Mouse (Mus musculus): ENCODE results near the gene Sppl2b.
A peak's percentile ranks its signal among the peaks of the same experiment; 100 is the strongest.
"Not testable (repeated sequence)": the region's sequence is repeated elsewhere in the genome, so short reads cannot be mapped to it uniquely, and the experiment has no call there.

Gene Sppl2b

GRCm38 (mm10) chr10:80823847-80824643 lies 31.0 kb upstream of the Sppl2b start:
- no peak for DNase-seq (ENCODE audit: low spot score in 2 of 2)

- DNase-seq (ENCODE audit: low spot score in 2 of 2), result no peak
Measured at GRCm38 (mm10) chr10:80824827-80825226, 30.2 kb upstream of the Sppl2b start.

GRCm38 (mm10) chr10:80826151-80827062 lies 28.7 kb upstream of the Sppl2b start, which contains the start of gene Oaz1:
Oaz1 (plus strand) TSS chr10:80826656.
- peak; percentile 100 for DNase-seq (ENCODE audit: low spot score in 2 of 2)

GRCm38 (mm10) chr10:80827063-80827869 lies 27.8 kb upstream of the Sppl2b start:
- no peak for DNase-seq (ENCODE audit: low spot score in 2 of 2)

DNA sequence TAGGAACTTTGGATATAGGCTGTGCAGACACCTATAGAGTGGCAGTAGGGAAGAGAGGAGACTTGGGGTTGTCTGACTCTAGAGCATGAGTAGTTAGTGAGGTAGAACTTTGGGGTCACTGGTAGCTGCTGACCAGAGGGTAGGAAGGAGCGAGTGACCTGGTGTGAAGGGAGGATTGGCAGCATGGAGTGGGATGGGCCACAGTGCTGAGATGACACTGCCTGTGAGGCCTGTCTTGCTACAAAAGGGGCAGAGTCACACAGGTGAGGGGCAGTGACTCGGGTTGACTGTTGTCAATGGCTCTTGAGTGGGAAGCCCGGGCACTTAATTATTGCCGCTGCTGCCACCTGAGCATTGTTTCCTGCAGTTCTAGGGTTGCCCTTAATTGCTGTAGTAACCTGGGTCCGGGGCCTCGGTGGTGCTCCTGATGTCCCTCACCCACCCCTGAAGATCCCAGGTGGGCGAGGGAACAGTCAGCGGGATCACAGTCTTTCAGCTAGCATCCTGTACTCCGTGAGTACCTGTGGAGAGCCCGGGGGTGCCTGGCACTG lies 27.1 kb upstream of the Sppl2b start:
- DNase-seq (ENCODE audit: low spot score in 2 of 2), result no peak

GRCm38 (mm10) chr10:80828587-80828986 lies 26.5 kb upstream of the Sppl2b start:
- DNase-seq (ENCODE audit: low spot score in 2 of 2), result not testable (repeated sequence)

DNA sequence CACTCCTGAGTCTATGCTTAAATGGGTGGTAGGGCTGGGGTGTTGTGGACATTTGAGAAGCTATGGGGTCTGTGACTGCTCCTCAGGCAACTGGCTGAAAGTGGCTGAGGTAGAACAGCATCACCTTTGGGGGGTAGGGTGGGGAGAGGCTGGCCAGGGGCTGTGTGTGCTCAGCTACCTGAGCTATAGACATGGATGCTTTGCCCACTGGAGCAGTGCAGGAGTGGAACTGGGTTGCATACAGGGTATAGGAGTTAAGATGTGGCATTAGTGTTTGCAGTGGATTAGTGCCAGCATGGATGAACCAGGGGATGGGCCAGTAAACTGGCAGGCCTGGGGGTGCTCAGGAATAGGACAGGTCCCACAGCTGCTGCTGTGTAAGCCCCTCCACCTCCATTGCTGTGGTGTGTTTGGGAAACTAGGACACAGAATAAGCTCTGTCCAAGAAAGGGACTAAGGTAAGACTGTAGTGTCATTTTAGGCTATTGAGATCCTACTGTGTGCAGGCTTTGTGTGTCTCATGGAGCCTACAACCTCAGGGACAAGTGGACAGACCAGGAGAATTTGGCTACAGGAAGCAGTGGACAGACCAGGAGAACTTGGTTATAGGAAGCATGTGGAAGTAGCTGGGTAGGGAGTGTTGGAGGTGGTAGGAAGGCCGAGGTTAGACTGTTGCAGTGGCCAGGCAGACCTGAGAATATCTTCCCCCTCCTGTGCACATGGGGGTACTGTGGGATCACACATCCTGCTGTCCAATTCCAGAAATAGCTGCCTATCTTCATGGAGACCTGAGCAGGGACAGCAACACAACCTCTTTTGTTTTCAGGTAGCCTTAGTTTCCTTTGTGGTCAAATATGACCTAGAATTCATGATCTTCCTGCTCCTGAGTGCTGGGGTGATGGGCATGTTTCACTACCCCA lies 25.5 kb upstream of the Sppl2b start:
- DNase-seq (ENCODE audit: low spot score in 2 of 2), result no peak

DNA sequence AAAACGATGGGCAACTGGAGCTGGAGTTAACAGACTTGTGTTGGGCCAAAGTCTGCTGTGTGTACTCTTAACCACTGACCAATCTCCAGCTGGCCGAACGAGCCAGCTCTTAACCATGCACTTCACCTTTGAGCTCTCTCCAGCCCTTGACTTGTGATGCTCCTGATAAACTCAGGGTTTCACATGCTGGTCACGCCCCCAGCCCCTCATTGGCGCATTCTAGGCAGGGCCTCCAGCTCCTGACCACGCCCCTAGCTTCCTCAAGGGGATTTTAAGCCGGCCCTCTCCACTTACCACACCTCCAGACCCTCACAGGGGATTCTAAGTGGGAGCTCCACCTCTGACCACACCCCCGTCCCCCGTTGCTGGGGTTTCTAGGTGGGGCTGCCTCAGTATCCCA lies 23.9 kb upstream of the Sppl2b start:
- DNase-seq (ENCODE audit: low spot score in 2 of 2), result no peak

- DNase-seq (ENCODE audit: low spot score in 2 of 2), result no peak
Measured at GRCm38 (mm10) chr10:80832818-80833217, 22.3 kb upstream of the Sppl2b start.

DNA sequence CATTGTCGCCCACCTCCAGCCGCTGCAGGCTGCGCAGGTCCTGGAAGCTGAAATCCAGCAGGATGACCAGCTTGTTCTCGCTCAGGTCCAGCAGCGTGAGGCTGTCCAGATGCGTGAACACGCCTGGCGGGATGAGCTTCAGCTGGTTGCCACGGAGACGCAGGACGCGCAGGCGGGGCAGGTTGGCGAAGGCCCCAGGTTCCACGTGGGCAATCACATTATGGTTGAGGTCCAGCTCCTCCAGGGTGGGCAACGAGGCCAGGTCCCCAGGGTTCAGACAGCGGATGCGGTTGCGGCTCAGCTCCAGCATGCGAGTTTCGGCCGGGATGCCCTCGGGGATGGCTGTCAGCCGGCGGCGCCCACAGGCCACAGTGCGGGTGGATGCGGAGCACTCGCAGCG lies 19.5 kb upstream of the Sppl2b start:
- no peak for DNase-seq (ENCODE audit: low spot score in 2 of 2)

- no peak for DNase-seq (ENCODE audit: low spot score in 2 of 2)
Measured at GRCm38 (mm10) chr10:80836949-80837379, 18.1 kb upstream of the Sppl2b start.

- no peak for DNase-seq (ENCODE audit: low spot score in 2 of 2)
Measured at GRCm38 (mm10) chr10:80837827-80838226, 17.2 kb upstream of the Sppl2b start.

DNA sequence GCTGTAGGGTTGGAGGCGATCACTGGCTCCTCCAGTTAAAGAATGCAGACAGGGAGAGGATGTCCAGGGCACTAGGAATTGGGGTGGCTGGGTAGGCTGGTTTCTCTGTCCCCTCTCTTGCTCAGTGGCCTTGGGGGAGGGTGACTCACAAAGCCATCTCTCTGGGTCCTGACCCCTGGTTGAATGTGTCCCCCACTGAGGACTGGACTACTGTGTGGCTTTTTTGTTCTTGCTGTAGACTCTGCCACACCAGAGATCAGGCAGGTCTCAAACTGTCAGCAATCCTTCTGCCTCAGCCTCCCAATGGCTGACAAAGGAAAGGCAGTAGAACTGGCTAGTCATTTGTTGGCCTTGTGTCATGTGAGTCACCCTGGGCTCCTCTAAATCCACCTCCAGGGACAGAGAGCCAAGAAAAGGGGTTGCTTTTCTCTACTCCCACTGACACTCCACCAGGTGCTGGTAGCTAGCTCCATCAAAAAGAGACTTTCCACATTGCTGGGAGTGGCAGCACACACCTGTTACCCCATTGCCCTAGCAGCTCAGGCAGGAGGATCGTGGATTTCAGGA lies 16.6 kb upstream of the Sppl2b start:
- no peak for DNase-seq (ENCODE audit: low spot score in 2 of 2)

GRCm38 (mm10) chr10:80839848-80840247 lies 15.2 kb upstream of the Sppl2b start:
- DNase-seq (ENCODE audit: low spot score in 2 of 2), result no peak

DNA sequence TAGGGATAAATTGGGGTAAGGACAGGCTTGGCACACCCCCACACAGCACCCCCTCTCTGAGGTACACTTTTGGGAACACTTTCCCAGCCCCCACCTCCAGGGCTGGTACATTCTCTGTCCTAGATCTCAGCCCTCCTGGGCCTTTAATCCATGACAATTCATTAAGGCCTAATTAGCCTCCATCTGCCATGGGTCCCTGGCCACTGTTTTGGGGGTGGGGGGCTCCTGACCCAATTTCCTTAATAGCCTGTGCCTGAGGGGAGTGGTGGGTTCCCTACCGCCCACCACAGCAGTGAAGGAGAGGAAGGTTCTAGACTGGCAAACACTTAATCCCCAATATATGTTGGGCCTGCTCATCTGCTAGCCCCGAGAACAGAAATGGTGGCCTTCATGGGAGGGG lies 13.4 kb upstream of the Sppl2b start:
- DNase-seq (ENCODE audit: low spot score in 2 of 2), result no peak

DNA sequence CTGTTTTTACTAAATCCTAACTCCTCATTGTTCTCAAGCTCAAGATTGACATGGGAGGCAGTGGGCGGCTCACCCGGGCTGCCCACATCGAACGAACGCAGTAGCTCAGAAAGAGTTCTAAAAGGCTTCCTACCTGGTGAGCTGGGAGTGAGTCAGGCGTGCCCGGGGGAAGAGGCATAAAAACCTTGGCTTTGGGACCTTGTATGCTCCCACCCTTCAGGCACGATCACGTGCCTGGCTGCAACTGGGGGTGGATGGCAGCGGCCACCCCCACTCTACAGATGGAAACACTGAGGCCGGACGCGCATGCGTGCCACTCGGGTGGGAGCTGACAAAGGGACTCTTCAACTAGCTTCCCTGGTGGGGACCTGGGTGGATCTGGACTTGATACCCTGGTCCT lies 12.7 kb upstream of the Sppl2b start:
- peak; percentile 51 to 66 for DNase-seq (ENCODE audit: low spot score in 2 of 2)

- DNase-seq (ENCODE audit: low spot score in 2 of 2), result no peak
Measured at GRCm38 (mm10) chr10:80843087-80843930, 11.8 kb upstream of the Sppl2b start.

DNA sequence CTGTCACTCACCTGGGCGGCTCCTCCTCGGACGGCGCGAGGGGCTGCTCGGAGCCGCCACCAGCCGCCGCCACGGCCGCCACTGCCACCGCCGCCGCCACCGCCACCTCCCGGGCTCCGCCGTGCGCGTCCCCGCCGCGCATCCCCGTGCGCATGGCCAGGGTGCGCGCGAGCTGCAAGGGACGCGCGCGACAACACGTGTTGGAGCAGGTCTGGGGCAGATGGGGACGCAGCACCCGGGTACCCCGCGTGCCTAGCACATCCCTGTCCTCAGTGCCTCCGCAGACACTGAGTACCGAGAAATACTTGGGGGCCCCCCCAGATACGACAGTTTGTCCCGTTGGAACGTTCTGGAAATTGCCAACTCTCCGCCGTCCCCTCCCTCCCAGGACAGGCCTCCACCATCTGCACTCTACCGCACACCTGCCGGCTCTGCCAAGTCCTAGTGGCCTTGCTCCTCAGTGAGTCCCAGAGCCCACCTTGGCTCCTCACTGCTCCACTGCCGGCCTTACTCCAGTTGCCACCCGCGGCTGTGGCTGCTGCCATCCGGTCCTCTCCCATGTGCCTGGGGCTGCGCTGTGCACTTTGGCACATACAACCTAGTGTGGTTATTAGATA lies 11.0 kb upstream of the Sppl2b start, which contains the start of gene Lingo3:
Lingo3 (minus strand) TSS at position 109 of the 617 bp plus-strand sequence.
- peak; percentile 47 to 48 for DNase-seq (ENCODE audit: low spot score in 2 of 2)

Data from right cerebral cortex, postnatal 36 days (tissue).